Mouse (Mus musculus): ENCODE results near the gene Lrrc74a. TPM values are rescaled to one million over a fixed set of nuclear protein-coding genes. Genes with fewer than 3 reads are reported as not detected.

Lrrc74a gene
- polyA plus RNA-seq, 1 experiment from 2014 or later = not detected

GRCm38 (mm10) chr12:86812782-86813181 lies 78.6 kb downstream of the Lrrc74a start:
- Histone ChIP-seq H3K27me3 (replicated peaks) (no peaks in the 10 kb centered on the region), H3K27ac (no peak overlapping the region), H3K4me2 (replicated peaks) (no peak overlapping the region), H3K4me3 (replicated peaks) (no peak overlapping the region), H3K4me1 (replicated peaks) (peaks cover 18% of the 10 kb centered on the region), H3K9me3 (no peaks in the 10 kb centered on the region), H3K9ac (no peak overlapping the region), H3K36me3 (no peaks in the 10 kb centered on the region)
- WGBS = 83% methylated on average over 3 of the region's 3 CpGs
- ATAC-seq = no peak

Other genes starting within 250 kb of the Lrrc74a start
- gene Vash1, start 55.7 kb upstream of the Lrrc74a start, polyA plus RNA-seq (2015; fragmentation: Nextera tagmentation; extraction: Ambion mirVana) = 7.8 and 9.1 TPM in 2 replicates
- gene Angel1, start 7.9 kb upstream of the Lrrc74a start, polyA plus RNA-seq (2015; fragmentation: Nextera tagmentation; extraction: Ambion mirVana) = 5.2 and 5.6 TPM in 2 replicates
- 19.6 and 22.4 TPM in 2 replicates for gene Irf2bpl, start 150.4 kb downstream of the Lrrc74a start, polyA plus RNA-seq (2015; fragmentation: Nextera tagmentation; extraction: Ambion mirVana)
- 10.6 TPM in 2 replicates for gene Cipc, start 212.7 kb downstream of the Lrrc74a start, polyA plus RNA-seq (2015; fragmentation: Nextera tagmentation; extraction: Ambion mirVana)